ENCODE assay signal across 23 mouse cellular contexts in genomic region chr7:132615346-132615745, GRCm38 (mm10). TPM values are rescaled to one million over a fixed set of nuclear protein-coding genes. Genes with fewer than 3 reads are reported as not detected.
DNase-seq lines count a peak whose midpoint lies in the region; ATAC-seq lines count a peak whose summit lies in the region.
"Had no signal": no experiment of that assay in that cellular context is flagged by ENCODE, and none has a peak within 500 bp of the region (broad histone marks: within the 10 kb centered on the region; RNA-seq: fewer than 3 reads in every experiment).

No protein-coding gene starts in this region.

- no peaks in the 10 kb centered on the region for H3K9me3 ChIP-seq in kidney, embryonic 14.5 days (ENCODE audit: control insufficient read depth, low read length)
- H3K9me3 ChIP-seq: embryonic facial prominence, embryonic 13.5 days; limb, embryonic 15.5 days; lung, embryonic 15.5 days had no signal

- no peaks in the 10 kb centered on the region for H3K27me3 ChIP-seq in kidney, embryonic 14.5 days (ENCODE audit: control insufficient read depth, insufficient read depth, low read length)
- H3K27me3 ChIP-seq: CH12.LX; limb, embryonic 15.5 days; lung, embryonic 15.5 days had no signal

- no peak overlapping the region for H3K27ac ChIP-seq in kidney, embryonic 14.5 days (ENCODE audit: low read depth, low read length)
- H3K27ac ChIP-seq: embryonic facial prominence, embryonic 13.5 days; hindbrain, postnatal 0 days; layer of hippocampus, adult 2 months; limb, embryonic 15.5 days; lung, embryonic 15.5 days had no signal

- H3K36me3 ChIP-seq in kidney, embryonic 14.5 days (ENCODE audit: control insufficient read depth, insufficient read depth, low read length): no peaks in the 10 kb centered on the region
- H3K36me3 ChIP-seq: embryonic facial prominence, embryonic 13.5 days; limb, embryonic 15.5 days; lung, embryonic 15.5 days had no signal

- ATAC-seq in kidney, embryonic 14.5 days (ENCODE audit: low FRiP score, low TSS enrichment): 0 out of 2 replicates have a peak, but pooled peaks have one; percentile 20
- ATAC-seq: forebrain, embryonic 16.5 days; hindbrain, postnatal 0 days had no signal

- no peak overlapping the region for H3K4me3 ChIP-seq in kidney, embryonic 14.5 days (ENCODE audit: low read length)
- H3K4me3 ChIP-seq: embryonic facial prominence, embryonic 13.5 days; layer of hippocampus, adult 2 months; limb, embryonic 15.5 days; lung, embryonic 15.5 days had no signal

- H3K4me1 ChIP-seq in kidney, embryonic 14.5 days (ENCODE audit: control insufficient read depth, insufficient read depth, low read length): peaks cover 15% of the 10 kb centered on the region; the same call in 1 of the 2 replicates

- WGBS in kidney, embryonic 14.5 days: 14% methylated on average over 3 of the region's 3 CpGs

- DNase-seq in embryo, embryonic 10 days (ENCODE audit: low spot score): peak; percentile 32
- DNase-seq in embryo, embryonic 10.5 days (ENCODE audit: low spot score): no peak
- DNase-seq in kidney, adult 11 months: no peak
- DNase-seq in ovary, adult 18-20 months (ENCODE audit: low spot score): peak; percentile 58
- DNase-seq in ovary, postnatal 10 days (ENCODE audit: low spot score): no peak
- peak; percentile 31 for DNase-seq in lung, postnatal 36 days
- no peak for DNase-seq in MN1 (ENCODE audit: low spot score)
- DNase-seq: cerebellum, adult 8-10 months; heart, adult 11 months; heart, postnatal 4 days; kidney, adult 18-20 months; kidney, postnatal 14 days; layer of hippocampus, postnatal 36 days; thymus, postnatal 14 days had no signal

- 0 out of 2 replicates have a peak overlapping the region, but pooled peaks have one; percentile 18 for H3K9ac ChIP-seq in kidney, embryonic 14.5 days (ENCODE audit: low read depth, low read length)
- H3K9ac ChIP-seq: embryonic facial prominence, embryonic 13.5 days; limb, embryonic 15.5 days; lung, embryonic 15.5 days had no signal

- no peak overlapping the region for H3K4me2 ChIP-seq in kidney, embryonic 14.5 days (replicated peaks; ENCODE audit: low read depth, low read length)
- H3K4me2 ChIP-seq: embryonic facial prominence, embryonic 13.5 days; limb, embryonic 15.5 days; lung, embryonic 15.5 days had no signal

RNA-seq across cellular contexts. Expression of gene Lhpp, which starts 4.9 kb away (rescaled TPM):
- polyA plus RNA-seq in kidney, embryonic 14.5 days (2014; fragmentation: Nextera tagmentation; extraction: Ambion mirVana): 24.5 and 27.1 TPM in 2 replicates

RNA-seq across cellular contexts. Expression of gene Nkx1-2, which starts 15.9 kb away (rescaled TPM):
- not detected in 2 replicates for polyA plus RNA-seq in kidney, embryonic 14.5 days (2014; fragmentation: Nextera tagmentation; extraction: Ambion mirVana)
- polyA plus RNA-seq: embryonic facial prominence, embryonic 13.5 days; heart, embryonic 14.5 days; lung, embryonic 15.5 days had no signal

RNA-seq across cellular contexts. Expression of gene Oat, which starts 39.1 kb away (rescaled TPM):
- 142 and 154 TPM in 2 replicates for polyA plus RNA-seq in kidney, embryonic 14.5 days (2014; fragmentation: Nextera tagmentation; extraction: Ambion mirVana)

Comparison
In these comparisons a context has a peak if more than half of its experiments do, and no peak if none do; other contexts are left out.
1. DNase-seq: peak in embryo, embryonic 10 days (single experiment), ovary, adult 18-20 months (single experiment) and lung, postnatal 36 days (single experiment); none in embryo, embryonic 10.5 days (single experiment), kidney, adult 11 months (single experiment), ovary, postnatal 10 days (single experiment) and MN1 (single experiment).